Mouse (Mus musculus) kidney, adult 2 months (tissue): ENCODE measurements around the gene Park7. TPM values are rescaled to one million over a fixed set of nuclear protein-coding genes. Genes with fewer than 3 reads are reported as not detected.

Experiments
- DNase-seq: peaks from one replicate; pipeline ENCODE4 v3.0.0; 2021
- H3K27ac ChIP-seq: fragments of 200-500 bp; 2 replicates; pipeline ENCODE4 v1.5.1; 2012; ENCODE audit warnings: low read depth, low read length, control low read depth, inconsistent platforms; ENCODE audit not compliant: insufficient read depth
- H3K27me3 ChIP-seq: fragments of 200-500 bp; replicated peaks from 2 replicates; pipeline ENCODE4 v1.6.1; 2012; ENCODE audit warnings: mild to moderate bottlenecking, moderate library complexity, low read length, inconsistent platforms; ENCODE audit not compliant: control insufficient read depth, insufficient read depth
- H3K36me3 ChIP-seq: fragments of 200-500 bp; 2 replicates; pipeline ENCODE4 v1.6.1; 2012; ENCODE audit warnings: mild to moderate bottlenecking, moderate library complexity, low read length, inconsistent platforms; ENCODE audit not compliant: control insufficient read depth, insufficient read depth
- H3K4me1 ChIP-seq: fragments of 200-500 bp; 2 replicates; pipeline ENCODE4 v1.6.1; 2011; ENCODE audit warnings: low read length; ENCODE audit not compliant: control insufficient read depth, insufficient read depth
- H3K4me3 ChIP-seq: fragments of 200-500 bp; 2 replicates; pipeline ENCODE4 v1.5.1; 2011; ENCODE audit warnings: mild to moderate bottlenecking, low read depth, low read length, control low read depth; ENCODE audit not compliant: insufficient read depth
- CTCF ChIP-seq: fragments of 200-500 bp; conservative IDR thresholded peaks from 2 replicates; pipeline ENCODE4 v1.5.1; 2011; ENCODE audit warnings: low read depth, mild to moderate bottlenecking, control low read depth, low read length, moderate library complexity, mixed read lengths; ENCODE audit not compliant: insufficient read depth, insufficient read length
- POLR2A ChIP-seq: fragments of 200-500 bp; IDR thresholded peaks from one replicate; pipeline ENCODE4 v1.6.1; 2011; ENCODE audit warnings: low read depth, low read length, control low read depth
- WGBS: fragments of 180-500 bp; shearing (Covaris S2); methylation state at CpG from one replicate; pipeline ENCODE4 v1.1.7; 2018; 5-methylcytosine and 5-hydroxymethylcytosine counted together
- polyA plus RNA-seq: library from polyadenylated mRNA; depleted of rRNA; stranded (reverse); fragments of >200 nt; gene quantifications from 2 replicates; pipeline ENCODE4 v1.2.3, GENCODE M21; 2012

The Park7 gene
- polyA plus RNA-seq, 1 experiment = 444 TPM

- TF ChIP-seq POLR2A = no peak
- TF ChIP-seq CTCF = peak; percentile 31; the same call in 1 of the 2 replicates
- no peak overlapping the region for H3K27ac ChIP-seq
- H3K4me1 ChIP-seq = no peaks in the 10 kb centered on the region
- H3K27me3 ChIP-seq = no peaks in the 10 kb centered on the region
- no peak overlapping the region for H3K4me3 ChIP-seq
- no peak for DNase-seq
- H3K36me3 ChIP-seq = no peaks in the 10 kb centered on the region
- WGBS = 54% methylated on average over 5 of the region's 5 CpGs
Observed at GRCm38 (mm10) chr4:150925923-150926322, 11.7 kb upstream of the Park7 start.

GRCm38 (mm10) chr4:150924936-150925335 lies 10.7 kb upstream of the Park7 start:
- Histone ChIP-seq H3K4me3 (no peak overlapping the region), H3K27ac (no peak overlapping the region), H3K27me3 (no peaks in the 10 kb centered on the region), H3K4me1 (no peaks in the 10 kb centered on the region), H3K36me3 (no peaks in the 10 kb centered on the region)
- TF ChIP-seq POLR2A (no peak), CTCF (no peak)
- 86% methylated on average over 6 of the region's 6 CpGs for WGBS
- DNase-seq = no peak

GRCm38 (mm10) chr4:150924308-150924707 lies 10.1 kb upstream of the Park7 start:
- no peaks in the 10 kb centered on the region for H3K36me3 ChIP-seq
- 81% methylated on average over 13 of the region's 13 CpGs for WGBS
- H3K27ac ChIP-seq = no peak overlapping the region
- no peak overlapping the region for H3K4me3 ChIP-seq
- H3K27me3 ChIP-seq = no peaks in the 10 kb centered on the region
- H3K4me1 ChIP-seq = no peaks in the 10 kb centered on the region
- no peak for DNase-seq
- no peak for TF ChIP-seq CTCF
- no peak for TF ChIP-seq POLR2A

GRCm38 (mm10) chr4:150921206-150921605 lies 7.0 kb upstream of the Park7 start:
- DNase-seq = no peak
- H3K27ac ChIP-seq = no peak overlapping the region
- 43% methylated on average over 8 of the region's 8 CpGs for WGBS

GRCm38 (mm10) chr4:150917336-150918027 lies 3.2 kb upstream of the Park7 start:
- Histone ChIP-seq H3K27ac (no peak overlapping the region), H3K27me3 (no peaks in the 10 kb centered on the region), H3K4me1 (peaks cover 12% of the 10 kb centered on the region; the same call in 1 of the 2 replicates), H3K36me3 (no peaks in the 10 kb centered on the region), H3K4me3 (no peak overlapping the region)
- TF ChIP-seq CTCF (no peak), POLR2A (no peak)
- no peak for DNase-seq
- WGBS = 67% methylated on average over 8 of the region's 8 CpGs

More at GRCm38 (mm10) chr4:150921206-150921605, 7.0 kb upstream of the Park7 start:
- Histone ChIP-seq H3K4me3 (no peak overlapping the region), H3K27me3 (no peaks in the 10 kb centered on the region), H3K4me1 (no peaks in the 10 kb centered on the region), H3K36me3 (no peaks in the 10 kb centered on the region)
- TF ChIP-seq POLR2A (no peak), CTCF (no peak)

- H3K4me1 ChIP-seq = peaks cover 12% of the 10 kb centered on the region; the same call in 1 of the 2 replicates
- H3K27me3 ChIP-seq = no peaks in the 10 kb centered on the region
- peak overlapping the region; percentile 94 for H3K27ac ChIP-seq
- 44% methylated on average over 10 of the region's 10 CpGs for WGBS
- no peak for DNase-seq
- peak overlapping the region; percentile 53 for H3K4me3 ChIP-seq
- TF ChIP-seq POLR2A (no peak), CTCF (no peak)
- H3K36me3 ChIP-seq = no peaks in the 10 kb centered on the region
Observed at GRCm38 (mm10) chr4:150915181-150915906, 1.1 kb upstream of the Park7 start.

GRCm38 (mm10) chr4:150913743-150914142 lies 494 bp downstream of the Park7 start:
- DNase-seq = no peak
- WGBS = 10% methylated on average over 12 of the region's 12 CpGs

More at GRCm38 (mm10) chr4:150913743-150914142, 494 bp downstream of the Park7 start:
- Histone ChIP-seq H3K4me1 (peaks cover 18% of the 10 kb centered on the region; the same call in 1 of the 2 replicates), H3K27ac (peak overlapping the region; percentile 96), H3K27me3 (no peaks in the 10 kb centered on the region), H3K4me3 (peak overlapping the region; percentile 88), H3K36me3 (no peaks in the 10 kb centered on the region)
- TF ChIP-seq POLR2A (no peak), CTCF (no peak)
